Mouse (Mus musculus) spleen, adult 2 months (tissue): ENCODE results near the gene Crtc2.

Source experiments
- CTCF ChIP-seq: fragments of 200-500 bp; IDR thresholded peaks from 2 replicates; pipeline ENCODE4 v1.5.1; 2011; ENCODE audit warnings: mild to moderate bottlenecking, inconsistent platforms; ENCODE audit not compliant: insufficient read depth, insufficient read length, insufficient replicate concordance; ENCODE audit errors: extremely low read depth
- POLR2A ChIP-seq: fragments of 200-500 bp; IDR thresholded peaks from 2 replicates; pipeline ENCODE4 v1.6.1; 2011; ENCODE audit warnings: low read depth, low read length, inconsistent platforms

DNA sequence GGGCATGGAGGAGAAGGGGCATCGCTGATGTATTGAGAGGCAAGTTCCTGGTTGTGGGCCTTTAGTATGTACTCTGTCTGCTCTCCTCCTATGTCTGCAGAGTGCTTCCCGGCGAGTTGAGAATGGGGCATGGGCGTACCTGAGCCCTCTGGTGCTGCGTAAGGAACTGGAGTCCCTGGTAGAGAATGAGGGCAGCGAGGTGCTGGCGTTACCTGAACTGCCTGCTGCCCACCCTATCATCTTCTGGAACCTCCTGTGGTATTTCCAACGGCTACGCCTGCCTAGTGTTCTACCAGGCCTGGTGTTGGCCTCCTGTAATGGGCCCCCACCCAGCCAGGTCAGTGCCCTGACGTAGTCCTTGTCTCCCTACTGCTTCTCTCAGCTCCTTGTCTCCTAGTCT is 24.2 kb downstream of the Crtc2 start:
- TF ChIP-seq CTCF: no peak
- no peak for TF ChIP-seq POLR2A
